Mouse (Mus musculus): ENCODE data around the gene Col1a2.

DNA sequence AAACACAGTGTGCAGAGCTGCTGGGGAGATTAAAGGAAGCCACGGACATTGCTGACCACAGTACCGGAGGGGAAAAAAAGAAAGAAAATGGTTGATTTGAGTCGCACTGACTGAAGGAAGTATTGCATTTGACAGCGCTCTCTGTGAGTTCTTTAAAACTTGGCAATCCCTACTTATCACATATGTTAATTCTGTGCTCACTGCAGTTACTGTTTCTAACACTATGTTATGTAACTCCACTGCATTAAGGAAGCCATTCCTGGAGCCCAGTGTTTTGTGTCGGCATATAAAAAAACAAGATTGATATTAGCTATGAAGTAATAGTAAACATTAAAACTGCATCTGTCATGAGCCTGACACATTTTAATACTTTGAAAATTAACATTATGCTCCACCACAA, 73.1 kb downstream of the Col1a2 start:
- no peak for TF ChIP-seq ELF1 (IDR thresholded peaks at IDR 0.05; ENCODE audit: low read depth, low read length)
- TF ChIP-seq ETS1 (IDR thresholded peaks at IDR 0.05; ENCODE audit: low read depth, low read length): no peak
- no peak for TF ChIP-seq POLR2AphosphoS2 (IDR thresholded peaks at IDR 0.05; ENCODE audit: low read length)
- no peak for TF ChIP-seq ZC3H11A (IDR thresholded peaks at IDR 0.05; ENCODE audit: low read depth, low read length)
- no peak for TF ChIP-seq MYC (IDR thresholded peaks at IDR 0.05; ENCODE audit: low read depth, low read length)
- TF ChIP-seq POLR2A (IDR thresholded peaks at IDR 0.05; ENCODE audit: control insufficient read depth in 1 of 2, insufficient read depth in 1 of 2, low read depth in 1 of 2, low read length in 2 of 2, poor library complexity in 1 of 2): no peak
- no peak for TF ChIP-seq EP300 (IDR thresholded peaks at IDR 0.05; ENCODE audit: low read depth in 1 of 2, low read length in 2 of 2)
- TF ChIP-seq HCFC1 (IDR thresholded peaks at IDR 0.05; ENCODE audit: low read depth, low read length): no peak
- no peak for TF ChIP-seq USF1 (IDR thresholded peaks at IDR 0.05; ENCODE audit: low read depth, low read length)
- no peak for TF ChIP-seq CHD1 (IDR thresholded peaks at IDR 0.05; ENCODE audit: low read depth, low read length)
- TF ChIP-seq CTCF (IDR thresholded peaks at IDR 0.05 in 2 of 3, conservative IDR thresholded peaks at IDR 0.05 in 1 of 3; ENCODE audit: control insufficient read depth in 1 of 3, insufficient read depth in 1 of 3, low read depth in 2 of 3, low read length in 3 of 3, poor library complexity in 1 of 3, severe bottlenecking in 1 of 3): no peak
- TF ChIP-seq KAT2A (conservative IDR thresholded peaks at IDR 0.05; ENCODE audit: low read depth, low read length): no peak

Data from MEL (cell line).